Mouse (Mus musculus) spleen, adult 2 months (tissue): ENCODE measurements at regions not wholly inside any gene's neighbourhood (a gene's known extent, or its start where the extent isn't known, plus 50 kb on each side); places are given as distances from the start of the nearest gene placed in this dataset.
"Not testable (repeated sequence)": the region's sequence is repeated elsewhere in the genome, so short reads cannot be mapped to it uniquely, and the experiment has no call there.

Experiments
- DNase-seq, 2 experiments: peaks; one replicate each; pipeline versions ENCODE4 v3.0.0 to v3.0.0-alpha.2; 2012 to 2021; ENCODE audit warnings: low spot score in 2 of 2, low read depth in 1 of 2
- H3K27ac ChIP-seq: fragments of 200-500 bp; 2 replicates; pipeline ENCODE4 v1.5.1; 2012; ENCODE audit warnings: low read length, inconsistent platforms; ENCODE audit not compliant: insufficient read depth
- H3K27me3 ChIP-seq: fragments of 200-500 bp; 2 replicates; pipeline ENCODE4 v1.6.1; 2012; ENCODE audit warnings: mild to moderate bottlenecking, moderate library complexity, low read length, inconsistent platforms; ENCODE audit not compliant: control insufficient read depth, insufficient read depth
- H3K36me3 ChIP-seq: fragments of 200-500 bp; 2 replicates; pipeline ENCODE4 v1.6.1; 2012; ENCODE audit warnings: mild to moderate bottlenecking, low read length, inconsistent platforms; ENCODE audit not compliant: control insufficient read depth, insufficient read depth
- H3K4me1 ChIP-seq: fragments of 200-500 bp; 2 replicates; pipeline ENCODE4 v1.6.1; 2011; ENCODE audit warnings: inconsistent platforms; ENCODE audit not compliant: control insufficient read depth, insufficient read depth, insufficient read length
- H3K4me3 ChIP-seq: fragments of 200-500 bp; 2 replicates; pipeline ENCODE4 v1.5.1; 2011; ENCODE audit warnings: mild to moderate bottlenecking, inconsistent platforms; ENCODE audit not compliant: insufficient read depth, insufficient read length; ENCODE audit errors: extremely low read depth
- CTCF ChIP-seq: fragments of 200-500 bp; IDR thresholded peaks from 2 replicates; pipeline ENCODE4 v1.5.1; 2011; ENCODE audit warnings: mild to moderate bottlenecking, inconsistent platforms; ENCODE audit not compliant: insufficient read depth, insufficient read length, insufficient replicate concordance; ENCODE audit errors: extremely low read depth
- POLR2A ChIP-seq: fragments of 200-500 bp; IDR thresholded peaks from 2 replicates; pipeline ENCODE4 v1.6.1; 2011; ENCODE audit warnings: low read depth, low read length, inconsistent platforms
- WGBS: fragments of 180-500 bp; shearing (Covaris S2); methylation state at CpG from one replicate; pipeline ENCODE4 v1.1.7; 2018; 5-methylcytosine and 5-hydroxymethylcytosine counted together

GRCm38 (mm10) chr12:69513166-69513565, 69.7 kb downstream of the Vcpkmt start:
- Histone ChIP-seq H3K36me3 (no peaks in the 10 kb centered on the region), H3K27me3 (no peaks in the 10 kb centered on the region), H3K27ac (peak overlapping the region; percentile 49), H3K4me3 (no peak overlapping the region), H3K4me1 (peaks cover 26% of the 10 kb centered on the region)
- 2% methylated on average over 4 of the region's 4 CpGs for WGBS
- peak; percentile 30 to 36 for DNase-seq
- TF ChIP-seq POLR2A (no peak), CTCF (no peak)

- no peak for TF ChIP-seq CTCF
- WGBS = 54% methylated on average over 4 of the region's 4 CpGs
- no peaks in the 10 kb centered on the region for H3K36me3 ChIP-seq
- no peaks in the 10 kb centered on the region for H3K27me3 ChIP-seq
- peaks cover 10% of the 10 kb centered on the region; the same call in 1 of the 2 replicates for H3K4me1 ChIP-seq
- DNase-seq = no peak
- H3K27ac ChIP-seq = no peak overlapping the region
- no peak overlapping the region for H3K4me3 ChIP-seq
Measured at GRCm38 (mm10) chr12:69510736-69511135, 72.1 kb downstream of the Vcpkmt start.

GRCm38 (mm10) chr12:69509180-69509579, 73.6 kb downstream of the Vcpkmt start:
- not testable (repeated sequence) for H3K4me1 ChIP-seq, H3K36me3 ChIP-seq, DNase-seq, H3K4me3 ChIP-seq, H3K27me3 ChIP-seq, H3K27ac ChIP-seq
- WGBS = 75% methylated on average over 1 of the region's 1 CpGs

DNA sequence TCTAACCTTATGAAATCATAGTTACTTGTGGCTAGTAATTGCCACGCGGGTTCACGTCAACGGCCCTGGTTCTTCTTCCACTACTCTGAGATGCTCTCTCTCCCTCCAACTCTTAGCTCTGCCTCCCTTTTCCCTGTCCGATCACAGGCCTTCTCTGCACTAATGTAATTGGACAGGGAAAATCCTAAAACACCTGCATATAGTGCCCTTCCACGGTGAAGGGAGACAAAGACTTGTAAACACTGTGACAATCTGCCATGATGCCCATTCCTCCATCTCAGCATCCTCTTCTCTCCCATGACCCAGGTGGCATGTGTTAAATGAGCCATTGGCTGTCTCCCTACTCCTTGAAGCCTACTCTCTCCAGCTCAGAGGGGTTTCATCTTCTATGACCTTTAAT, 74.9 kb downstream of the Vcpkmt start:
- WGBS = 92% methylated on average over 6 of the region's 6 CpGs
- H3K36me3 ChIP-seq = no peaks in the 10 kb centered on the region

DNA sequence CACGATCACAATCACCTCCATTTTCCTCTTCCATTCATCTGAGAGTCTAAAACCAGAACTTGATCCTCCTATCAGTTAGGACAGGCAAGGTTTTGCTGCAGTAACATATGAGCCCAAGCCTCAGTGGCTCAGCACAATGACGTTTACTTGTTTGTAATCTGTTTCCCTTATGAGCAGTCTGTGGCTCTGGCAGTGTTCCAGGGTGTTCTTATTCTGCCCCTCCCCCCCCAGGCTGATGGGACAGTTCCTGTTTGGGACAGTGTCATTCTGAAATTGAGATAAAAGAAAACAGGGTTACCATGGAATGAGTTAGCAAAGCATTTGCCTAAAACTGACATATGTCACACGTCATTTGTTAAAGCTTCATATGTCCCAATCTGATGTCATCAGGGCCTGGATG, 75.5 kb downstream of the Vcpkmt start:
- Histone ChIP-seq H3K27ac (no peak overlapping the region), H3K36me3 (no peaks in the 10 kb centered on the region), H3K4me3 (no peak overlapping the region), H3K4me1 (peaks cover 5% of the 10 kb centered on the region; the same call in 1 of the 2 replicates), H3K27me3 (no peaks in the 10 kb centered on the region)
- no peak for TF ChIP-seq CTCF
- no peak for TF ChIP-seq POLR2A
- WGBS = 60% methylated on average over 3 of the region's 3 CpGs
- DNase-seq = no peak

More for the DNA sequence above, 74.9 kb downstream of the Vcpkmt start:
- H3K27ac ChIP-seq = no peak overlapping the region
- peaks cover under 1% of the 10 kb centered on the region; the same call in 1 of the 2 replicates for H3K4me1 ChIP-seq
- no peak for DNase-seq
- H3K27me3 ChIP-seq = no peaks in the 10 kb centered on the region
- TF ChIP-seq CTCF = no peak
- H3K4me3 ChIP-seq = no peak overlapping the region

DNA sequence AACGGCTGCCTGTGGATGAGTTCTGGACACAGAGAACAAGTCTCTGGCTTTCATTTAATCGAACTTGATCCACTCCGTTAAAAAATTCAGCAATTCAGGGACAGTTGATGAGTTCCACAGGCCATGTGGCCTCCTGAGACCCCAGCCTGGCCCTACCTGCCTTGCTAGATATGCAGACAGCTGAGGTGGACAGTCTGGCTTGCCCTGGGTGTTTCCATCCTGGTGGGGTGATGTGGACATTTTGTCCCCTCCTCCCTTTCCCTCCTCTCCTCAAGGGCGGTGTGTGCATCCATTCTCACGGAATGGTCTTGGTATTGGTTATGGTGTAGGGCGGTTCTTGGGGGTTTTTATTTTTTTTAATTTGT, 80.1 kb downstream of the Vcpkmt start:
- DNase-seq = no peak
- H3K4me3 ChIP-seq = no peak overlapping the region; the same call in 1 of the 2 replicates
- peaks cover 21% of the 10 kb centered on the region; the same call in 1 of the 2 replicates for H3K4me1 ChIP-seq
- H3K27ac ChIP-seq = peak overlapping the region; percentile 84
- 55% methylated on average over 6 of the region's 6 CpGs for WGBS
- no peaks in the 10 kb centered on the region for H3K27me3 ChIP-seq
- TF ChIP-seq POLR2A = no peak
- no peak for TF ChIP-seq CTCF
- H3K36me3 ChIP-seq = no peaks in the 10 kb centered on the region

- DNase-seq = peak; percentile 55 to 78
- Histone ChIP-seq H3K36me3 (no peaks in the 10 kb centered on the region), H3K4me1 (peaks cover 21% of the 10 kb centered on the region; the same call in 1 of the 2 replicates), H3K4me3 (peak overlapping the region; percentile 4; the same call in 1 of the 2 replicates), H3K27me3 (no peaks in the 10 kb centered on the region), H3K27ac (peak overlapping the region; percentile 84)
- WGBS = 7% methylated on average over 20 of the region's 20 CpGs
- TF ChIP-seq CTCF (no peak), POLR2A (no peak)
Measured at GRCm38 (mm10) chr12:69501783-69502705, 80.8 kb downstream of the Vcpkmt start.
